Comparison of ENCODE assay signal across 10 mouse cellular contexts in genomic region chr7:80060012-80060778, GRCm38 (mm10). TPM values are rescaled to one million over a fixed set of nuclear protein-coding genes. Genes with fewer than 3 reads are reported as not detected.
DNase-seq lines count a peak whose midpoint lies in the region; ATAC-seq and TF ChIP-seq lines count a peak whose summit lies in the region.
"Had no signal": no experiment of that assay in that cellular context is flagged by ENCODE, and none has a peak within 500 bp of the region (broad histone marks: within the 10 kb centered on the region; RNA-seq: fewer than 3 reads in every experiment).

No protein-coding gene starts in this region.

- H3K36me3 ChIP-seq in lung, postnatal 0 days (ENCODE audit: insufficient read depth, low read length), result no peaks in the 10 kb centered on the region
- H3K36me3 ChIP-seq: neural tube, embryonic 13.5 days had no signal

- intact Hi-C loops in gastrocnemius, postnatal 36 days (cut with DNase I), result no loop called here

- H3K9me3 ChIP-seq in lung, postnatal 0 days (ENCODE audit: low read length), result no peaks in the 10 kb centered on the region
- H3K9me3 ChIP-seq: neural tube, embryonic 13.5 days had no signal

- peaks cover 37% of the 10 kb centered on the region; the same call in 1 of the 2 replicates for H3K4me1 ChIP-seq in lung, postnatal 0 days (ENCODE audit: insufficient read depth, low read depth, low read length)

- no peak for ATAC-seq in lung, postnatal 0 days
- no peak for ATAC-seq in frontal cortex, adult (ENCODE audit: low TSS enrichment)

- WGBS in lung, postnatal 0 days, result 49% methylated on average over 10 of the region's 10 CpGs

- H3K27me3 ChIP-seq in lung, postnatal 0 days (replicated peaks; ENCODE audit: insufficient read depth, low read length), result no peaks in the 10 kb centered on the region
- H3K27me3 ChIP-seq: neural tube, embryonic 13.5 days had no signal

- peak; percentile 52 for TF ChIP-seq EP300 in lung, postnatal 0 days (IDR thresholded peaks at IDR 0.05)

- peak overlapping the region; percentile 91 for H3K27ac ChIP-seq in lung, postnatal 0 days (ENCODE audit: low read length)

- H3K4me3 ChIP-seq in lung, postnatal 0 days (ENCODE audit: low read depth, low read length), result no peak overlapping the region
- H3K4me3 ChIP-seq: neural tube, embryonic 13.5 days had no signal

- no peak for TF ChIP-seq CTCF in lung, postnatal 0 days (IDR thresholded peaks at IDR 0.05)

- no peak overlapping the region for H3K4me2 ChIP-seq in lung, postnatal 0 days (replicated peaks; ENCODE audit: low read depth, low read length)
- H3K4me2 ChIP-seq: neural tube, embryonic 13.5 days had no signal

- DNase-seq in gastrocnemius, adult 18-20 months (ENCODE audit: low spot score), result peak; percentile 56
- DNase-seq in gastrocnemius, postnatal 36 days, result no peak
- DNase-seq in gastrocnemius, postnatal 25 days, result peak; percentile 59
- peak; percentile 72 for DNase-seq in heart, postnatal 4 days
- DNase-seq in lung, postnatal 0 days (ENCODE audit: low spot score), result peak; percentile 59
- DNase-seq in thymus, postnatal 25 days, result no peak
- no peak for DNase-seq in right cerebral cortex, adult 2 months (ENCODE audit: low spot score in 2 of 2)
- DNase-seq: cerebellum, adult 11 months had no signal

- no peak overlapping the region for H3K9ac ChIP-seq in lung, postnatal 0 days (replicated peaks; ENCODE audit: low read depth)
- H3K9ac ChIP-seq: neural tube, embryonic 13.5 days had no signal

RNA-seq across cellular contexts. Expression of gene Zfp710, which starts 35.6 kb away (rescaled TPM):
- 10 to 100 TPM; 21.1 to 31.3 TPM for total RNA-seq in gastrocnemius, adult 18-20 months (2021)
- total RNA-seq in gastrocnemius, postnatal 36 days (2021), result 10 to 100 TPM; 24.2 to 26.5 TPM
- 10 to 100 TPM; 20.8 to 27.9 TPM for total RNA-seq in gastrocnemius, postnatal 25 days (2021)
- 10 to 100 TPM; 20.3 to 20.7 TPM for total RNA-seq in heart, postnatal 4 days (2021)
- polyA plus RNA-seq in lung, postnatal 0 days (2015; fragmentation: Nextera tagmentation; extraction: Ambion mirVana), result 11.1 and 12.9 TPM in 2 replicates

RNA-seq across cellular contexts. Expression of gene Idh2, which starts 55.0 kb away (rescaled TPM):
- 100 to 1,000 TPM; 317 to 516 TPM for total RNA-seq in gastrocnemius, adult 18-20 months (2021)
- total RNA-seq in gastrocnemius, postnatal 36 days (2021), result 100 to 1,000 TPM; 186 to 375 TPM
- total RNA-seq in gastrocnemius, postnatal 25 days (2021), result 100 to 1,000 TPM; 102 to 256 TPM
- total RNA-seq in heart, postnatal 4 days (2021), result 1,000 to 10,000 TPM; 1,640 to 1,742 TPM
- polyA plus RNA-seq in lung, postnatal 0 days (2015; fragmentation: Nextera tagmentation; extraction: Ambion mirVana), result 296 and 298 TPM in 2 replicates

Comparison
In these comparisons a context has a peak if more than half of its experiments do, and no peak if none do; other contexts are left out.
1. DNase-seq: peak in gastrocnemius, adult 18-20 months (single experiment), gastrocnemius, postnatal 25 days (single experiment), heart, postnatal 4 days (single experiment) and lung, postnatal 0 days (single experiment); none in gastrocnemius, postnatal 36 days (0 of 2), thymus, postnatal 25 days (single experiment) and right cerebral cortex, adult 2 months (0 of 2).